Mouse (Mus musculus) kidney, embryonic 14.5 days (tissue): Measurements from ENCODE around the gene Grifin. TPM values are rescaled to one million over a fixed set of nuclear protein-coding genes. Genes with fewer than 3 reads are reported as not detected.

Source experiments
- ATAC-seq: fragments of 200-750 bp; cut with Nextera tagmentation; 2 replicates; pipeline ENCODE4 v1.8.0; 2017; ENCODE audit warnings: moderate number of reproducible peaks, mild to moderate bottlenecking, moderate TSS enrichment, moderate library complexity; ENCODE audit not compliant: low FRiP score, low TSS enrichment
- H3K27ac ChIP-seq: fragments of 300-500 bp; sonication (generic); 2 replicates; pipeline ENCODE4 v1.5.1; 2014; ENCODE audit warnings: low read depth, mild to moderate bottlenecking, low read length, moderate library complexity, mixed read lengths
- H3K27me3 ChIP-seq: fragments of 300-500 bp; sonication (generic); 2 replicates; pipeline ENCODE4 v1.6.1; 2014; ENCODE audit warnings: mild to moderate bottlenecking, low read length; ENCODE audit not compliant: control insufficient read depth, insufficient read depth
- H3K36me3 ChIP-seq: fragments of 300-500 bp; sonication (generic); 2 replicates; pipeline ENCODE4 v1.6.1; 2014; ENCODE audit warnings: low read length, mixed read lengths; ENCODE audit not compliant: control insufficient read depth, insufficient read depth
- H3K4me1 ChIP-seq: fragments of 300-500 bp; sonication (generic); 2 replicates; pipeline ENCODE4 v1.6.1; 2014; ENCODE audit warnings: low read length, mixed read lengths; ENCODE audit not compliant: control insufficient read depth, insufficient read depth
- H3K4me2 ChIP-seq: fragments of 300-500 bp; sonication (generic); replicated peaks from 2 replicates; pipeline ENCODE4 v1.6.1; 2014; ENCODE audit warnings: low read depth, mild to moderate bottlenecking, low read length
- H3K4me3 ChIP-seq: fragments of 300-500 bp; sonication (generic); 2 replicates; pipeline ENCODE4 v1.5.1; 2014; ENCODE audit warnings: mild to moderate bottlenecking, low read length
- H3K9ac ChIP-seq: fragments of 300-500 bp; sonication (generic); 2 replicates; pipeline ENCODE4 v1.6.1; 2014; ENCODE audit warnings: low read depth, mild to moderate bottlenecking, low read length, moderate library complexity
- H3K9me3 ChIP-seq: fragments of 300-500 bp; sonication (generic); 2 replicates; pipeline ENCODE4 v1.6.1; 2016; ENCODE audit warnings: low read length; ENCODE audit not compliant: control insufficient read depth
- WGBS: fragments of 180-500 bp; shearing (Covaris S2); extraction: QIAGEN DNeasy Blood & Tissue Kit; methylation state at CpG from one replicate; pipeline ENCODE4 v1.1.7; 2014; 5-methylcytosine and 5-hydroxymethylcytosine counted together
- polyA plus RNA-seq: library from polyadenylated mRNA; unstranded; fragments of >200 nt; fragmentation: Nextera tagmentation; extraction: Ambion mirVana; gene quantifications from 2 replicates; pipeline ENCODE4 v1.2.1, GENCODE M21; 2014

Gene Grifin
- polyA plus RNA-seq, 1 experiment from 2014 or later, result not detected

GRCm38 (mm10) chr5:140546332-140546731 lies 18.5 kb downstream of the Grifin start:
- WGBS, result 88% methylated on average over 19 of the region's 19 CpGs
- Histone ChIP-seq H3K9ac (no peak overlapping the region), H3K4me1 (no peaks in the 10 kb centered on the region), H3K27ac (no peak overlapping the region), H3K36me3 (no peaks in the 10 kb centered on the region), H3K4me3 (no peak overlapping the region), H3K4me2 (no peak overlapping the region), H3K27me3 (no peaks in the 10 kb centered on the region), H3K9me3 (no peaks in the 10 kb centered on the region)
- no peak for ATAC-seq

GRCm38 (mm10) chr5:140545651-140546050 lies 19.2 kb downstream of the Grifin start:
- no peaks in the 10 kb centered on the region for H3K36me3 ChIP-seq
- H3K4me2 ChIP-seq, result no peak overlapping the region
- H3K9me3 ChIP-seq, result no peaks in the 10 kb centered on the region
- H3K27ac ChIP-seq, result no peak overlapping the region
- ATAC-seq, result no peak
- H3K4me3 ChIP-seq, result no peak overlapping the region
- WGBS, result 63% methylated on average over 6 of the region's 6 CpGs
- H3K9ac ChIP-seq, result no peak overlapping the region
- no peaks in the 10 kb centered on the region for H3K27me3 ChIP-seq
- no peaks in the 10 kb centered on the region for H3K4me1 ChIP-seq

- H3K4me3 ChIP-seq, result no peak overlapping the region
- no peak overlapping the region for H3K27ac ChIP-seq
- no peak for ATAC-seq
- H3K4me1 ChIP-seq, result no peaks in the 10 kb centered on the region
- no peaks in the 10 kb centered on the region for H3K27me3 ChIP-seq
- WGBS, result 74% methylated on average over 9 of the region's 9 CpGs
- H3K4me2 ChIP-seq, result no peak overlapping the region
- H3K36me3 ChIP-seq, result no peaks in the 10 kb centered on the region
- no peaks in the 10 kb centered on the region for H3K9me3 ChIP-seq
- H3K9ac ChIP-seq, result no peak overlapping the region
These were observed 21.9 kb downstream of the Grifin start for GRCm38 (mm10) chr5:140542811-140543575.

- Histone ChIP-seq H3K27me3 (no peaks in the 10 kb centered on the region), H3K4me1 (0 out of 2 replicates have a peak, but pooled peaks cover 5% of the 10 kb centered on the region), H3K36me3 (no peaks in the 10 kb centered on the region), H3K4me3 (no peak overlapping the region), H3K27ac (no peak overlapping the region), H3K4me2 (no peak overlapping the region), H3K9ac (no peak overlapping the region), H3K9me3 (no peaks in the 10 kb centered on the region)
- ATAC-seq, result peak; percentile 38; the same call in 1 of the 2 replicates
- 13% methylated on average over 8 of the region's 8 CpGs for WGBS
These were observed 24.8 kb downstream of the Grifin start for GRCm38 (mm10) chr5:140540106-140540505.

- H3K9me3 ChIP-seq, result no peaks in the 10 kb centered on the region
- no peaks in the 10 kb centered on the region for H3K27me3 ChIP-seq
- no peak overlapping the region for H3K27ac ChIP-seq
- no peak overlapping the region for H3K4me2 ChIP-seq
- whole genome bisulfite sequencing, result 80% methylated on average over 13 of the region's 13 CpGs
- no peak for ATAC-seq
- H3K36me3 ChIP-seq, result no peaks in the 10 kb centered on the region
- 0 out of 2 replicates have a peak, but pooled peaks cover 5% of the 10 kb centered on the region for H3K4me1 ChIP-seq
- H3K9ac ChIP-seq, result no peak overlapping the region
- no peak overlapping the region for H3K4me3 ChIP-seq
These were observed 26.7 kb downstream of the Grifin start for GRCm38 (mm10) chr5:140538111-140538683.

- Histone ChIP-seq H3K4me1 (no peaks in the 10 kb centered on the region), H3K27me3 (no peaks in the 10 kb centered on the region), H3K4me2 (no peak overlapping the region), H3K4me3 (no peak overlapping the region), H3K9me3 (no peaks in the 10 kb centered on the region), H3K36me3 (peaks cover 32% of the 10 kb centered on the region), H3K9ac (no peak overlapping the region), H3K27ac (no peak overlapping the region)
- 91% methylated on average over 2 of the region's 2 CpGs for WGBS
- ATAC-seq, result no peak
These were observed 38.1 kb downstream of the Grifin start for GRCm38 (mm10) chr5:140526754-140527153.

- H3K4me3 ChIP-seq, result no peak overlapping the region
- no peak overlapping the region for H3K27ac ChIP-seq
- WGBS, result 88% methylated on average over 1 of the region's 1 CpGs
- no peaks in the 10 kb centered on the region for H3K9me3 ChIP-seq
- H3K4me2 ChIP-seq, result no peak overlapping the region
- H3K4me1 ChIP-seq, result peaks cover 8% of the 10 kb centered on the region
- peaks cover 27% of the 10 kb centered on the region for H3K36me3 ChIP-seq
- H3K27me3 ChIP-seq, result no peaks in the 10 kb centered on the region
- no peak overlapping the region for H3K9ac ChIP-seq
- no peak for ATAC-seq
These were observed 43.7 kb downstream of the Grifin start for GRCm38 (mm10) chr5:140521196-140521595.

GRCm38 (mm10) chr5:140517921-140518230 lies 47.0 kb downstream of the Grifin start:
- no peaks in the 10 kb centered on the region for H3K36me3 ChIP-seq
- H3K9ac ChIP-seq, result no peak overlapping the region
- no peaks in the 10 kb centered on the region for H3K27me3 ChIP-seq
- H3K27ac ChIP-seq, result 0 out of 2 replicates have a peak overlapping the region, but pooled peaks have one; percentile 3
- H3K4me1 ChIP-seq, result peaks cover 13% of the 10 kb centered on the region
- no peak; the same call in 1 of the 2 replicates for ATAC-seq
- no peak overlapping the region for H3K4me2 ChIP-seq
- 58% methylated on average over 4 of the region's 4 CpGs for WGBS
- no peak overlapping the region for H3K4me3 ChIP-seq
- H3K9me3 ChIP-seq, result no peaks in the 10 kb centered on the region

- no peaks in the 10 kb centered on the region for H3K27me3 ChIP-seq
- 0 out of 2 replicates have a peak overlapping the region, but pooled peaks have one; percentile 42 for H3K27ac ChIP-seq
- 74% methylated on average over 21 of the region's 21 CpGs for WGBS
- no peak; the same call in 1 of the 2 replicates for ATAC-seq
- H3K4me2 ChIP-seq, result no peak overlapping the region
- peaks cover 13% of the 10 kb centered on the region for H3K4me1 ChIP-seq
- no peaks in the 10 kb centered on the region for H3K9me3 ChIP-seq
- no peak overlapping the region for H3K4me3 ChIP-seq
- no peaks in the 10 kb centered on the region for H3K36me3 ChIP-seq
- no peak overlapping the region; the same call in 1 of the 2 replicates for H3K9ac ChIP-seq
These were observed 47.5 kb downstream of the Grifin start for GRCm38 (mm10) chr5:140517159-140517920.
